Mouse (Mus musculus): ENCODE data around the gene Gm45021. TPM values are rescaled to one million over a fixed set of nuclear protein-coding genes. Genes with fewer than 3 reads are reported as not detected.

The Gm45021 gene
- polyA plus RNA-seq, 1 experiment from 2014 or later = not detected

- no peaks in the 10 kb centered on the region for H3K9me3 ChIP-seq (ENCODE audit: control insufficient read depth, low read length)
These were observed 21.1 kb upstream of the Gm45021 start for GRCm38 (mm10) chr6:48568036-48568984.

GRCm38 (mm10) chr6:48569065-48569807 is 20.2 kb upstream of the Gm45021 start:
- no peak for DNase-seq (ENCODE audit: low spot score)
- H3K27ac ChIP-seq (ENCODE audit: low read depth, low read length) = no peak overlapping the region
- WGBS = 89% methylated on average over 8 of the region's 8 CpGs
- H3K9ac ChIP-seq (ENCODE audit: low read length) = no peak overlapping the region
- no peak overlapping the region for H3K4me2 ChIP-seq (ENCODE audit: low read depth, low read length, severe bottlenecking)
- no peaks in the 10 kb centered on the region for H3K27me3 ChIP-seq (ENCODE audit: control insufficient read depth, insufficient read depth, low read length)
- no peak overlapping the region for H3K4me3 ChIP-seq (ENCODE audit: low read depth, low read length)
- no peaks in the 10 kb centered on the region; the same call in 1 of the 2 replicates for H3K36me3 ChIP-seq (ENCODE audit: control insufficient read depth, insufficient read depth, low read length)
- H3K9me3 ChIP-seq (ENCODE audit: control insufficient read depth, low read length) = no peaks in the 10 kb centered on the region
- ATAC-seq (replicated peaks; ENCODE audit: low FRiP score) = no peak
- H3K4me1 ChIP-seq (replicated peaks; ENCODE audit: control insufficient read depth, insufficient read depth, low read length) = no peaks in the 10 kb centered on the region

More at GRCm38 (mm10) chr6:48568036-48568984, 21.1 kb upstream of the Gm45021 start:
- Histone ChIP-seq H3K4me1 (replicated peaks; ENCODE audit: control insufficient read depth, insufficient read depth, low read length) (no peaks in the 10 kb centered on the region), H3K4me2 (ENCODE audit: low read depth, low read length, severe bottlenecking) (no peak overlapping the region), H3K36me3 (ENCODE audit: control insufficient read depth, insufficient read depth, low read length) (no peaks in the 10 kb centered on the region; the same call in 1 of the 2 replicates), H3K27ac (ENCODE audit: low read depth, low read length) (no peak overlapping the region), H3K27me3 (ENCODE audit: control insufficient read depth, insufficient read depth, low read length) (no peaks in the 10 kb centered on the region), H3K4me3 (ENCODE audit: low read depth, low read length) (no peak overlapping the region), H3K9ac (ENCODE audit: low read length) (no peak overlapping the region)
- ATAC-seq (replicated peaks; ENCODE audit: low FRiP score) = no peak
- WGBS = 93% methylated on average over 21 of the region's 21 CpGs
- DNase-seq (ENCODE audit: low spot score) = no peak

GRCm38 (mm10) chr6:48572014-48572413 is 17.4 kb upstream of the Gm45021 start:
- Histone ChIP-seq H3K4me1 (replicated peaks; ENCODE audit: control insufficient read depth, insufficient read depth, low read length) (no peaks in the 10 kb centered on the region), H3K36me3 (ENCODE audit: control insufficient read depth, insufficient read depth, low read length) (no peaks in the 10 kb centered on the region), H3K27ac (ENCODE audit: low read depth, low read length) (no peak overlapping the region), H3K27me3 (ENCODE audit: control insufficient read depth, insufficient read depth, low read length) (no peaks in the 10 kb centered on the region), H3K4me2 (ENCODE audit: low read depth, low read length, severe bottlenecking) (no peak overlapping the region), H3K9me3 (ENCODE audit: control insufficient read depth, low read length) (no peaks in the 10 kb centered on the region), H3K9ac (ENCODE audit: low read length) (no peak overlapping the region), H3K4me3 (ENCODE audit: low read depth, low read length) (no peak overlapping the region)
- DNase-seq (ENCODE audit: low spot score) = no peak
- ATAC-seq (replicated peaks; ENCODE audit: low FRiP score) = no peak
- 91% methylated on average over 5 of the region's 5 CpGs for WGBS

- no peak within 1 kb of the TSS; the same call in 1 of the 2 replicates for H3K9ac ChIP-seq (ENCODE audit: low read length)
- H3K4me3 ChIP-seq (ENCODE audit: low read depth, low read length) = no peak within 1 kb of the TSS
- no peak within 1 kb of the TSS for H3K4me2 ChIP-seq (ENCODE audit: low read depth, low read length, severe bottlenecking)
- DNase-seq (ENCODE audit: low spot score) = no peak
- no peaks in the 10 kb centered on the region for H3K4me1 ChIP-seq (replicated peaks; ENCODE audit: control insufficient read depth, insufficient read depth, low read length)
- H3K27ac ChIP-seq (ENCODE audit: low read depth, low read length) = no peak within 1 kb of the TSS
- no peaks in the 10 kb centered on the region for H3K27me3 ChIP-seq (ENCODE audit: control insufficient read depth, insufficient read depth, low read length)
- H3K9me3 ChIP-seq (ENCODE audit: control insufficient read depth, low read length) = no peaks in the 10 kb centered on the region
- 38% methylated on average over 6 of the region's 6 CpGs for WGBS
- no peak for ATAC-seq (replicated peaks; ENCODE audit: low FRiP score)
- H3K36me3 ChIP-seq (ENCODE audit: control insufficient read depth, insufficient read depth, low read length) = no peaks in the 10 kb centered on the region
These were observed 16.8 kb upstream of the Gm45021 start, which contains the start of gene Rarres2 for GRCm38 (mm10) chr6:48572572-48573061. Gene Rarres2 (minus strand): TSS chr6:48572789.

GRCm38 (mm10) chr6:48573280-48573679 is 16.1 kb upstream of the Gm45021 start:
- Histone ChIP-seq H3K36me3 (ENCODE audit: control insufficient read depth, insufficient read depth, low read length) (no peaks in the 10 kb centered on the region), H3K4me1 (replicated peaks; ENCODE audit: control insufficient read depth, insufficient read depth, low read length) (no peaks in the 10 kb centered on the region), H3K4me3 (ENCODE audit: low read depth, low read length) (no peak overlapping the region), H3K4me2 (ENCODE audit: low read depth, low read length, severe bottlenecking) (no peak overlapping the region), H3K9me3 (ENCODE audit: control insufficient read depth, low read length) (no peaks in the 10 kb centered on the region), H3K9ac (ENCODE audit: low read length) (no peak overlapping the region), H3K27ac (ENCODE audit: low read depth, low read length) (no peak overlapping the region), H3K27me3 (ENCODE audit: control insufficient read depth, insufficient read depth, low read length) (no peaks in the 10 kb centered on the region)
- ATAC-seq (replicated peaks; ENCODE audit: low FRiP score) (no peak), DNase-seq (ENCODE audit: low spot score) (no peak)
- WGBS = 77% methylated on average over 10 of the region's 10 CpGs

GRCm38 (mm10) chr6:48573981-48574380 is 15.4 kb upstream of the Gm45021 start:
- Histone ChIP-seq H3K27me3 (ENCODE audit: control insufficient read depth, insufficient read depth, low read length) (no peaks in the 10 kb centered on the region), H3K9ac (ENCODE audit: low read length) (no peak overlapping the region), H3K4me3 (ENCODE audit: low read depth, low read length) (no peak overlapping the region), H3K4me1 (replicated peaks; ENCODE audit: control insufficient read depth, insufficient read depth, low read length) (no peaks in the 10 kb centered on the region), H3K27ac (ENCODE audit: low read depth, low read length) (no peak overlapping the region), H3K36me3 (ENCODE audit: control insufficient read depth, insufficient read depth, low read length) (no peaks in the 10 kb centered on the region), H3K4me2 (ENCODE audit: low read depth, low read length, severe bottlenecking) (no peak overlapping the region), H3K9me3 (ENCODE audit: control insufficient read depth, low read length) (no peaks in the 10 kb centered on the region)
- no peak for DNase-seq (ENCODE audit: low spot score)
- WGBS = 80% methylated on average over 3 of the region's 3 CpGs
- ATAC-seq (replicated peaks; ENCODE audit: low FRiP score) = no peak

- no peaks in the 10 kb centered on the region for H3K4me1 ChIP-seq (replicated peaks; ENCODE audit: control insufficient read depth, insufficient read depth, low read length)
- H3K4me3 ChIP-seq (ENCODE audit: low read depth, low read length) = no peak overlapping the region
- H3K27ac ChIP-seq (ENCODE audit: low read depth, low read length) = no peak overlapping the region
- no peaks in the 10 kb centered on the region for H3K36me3 ChIP-seq (ENCODE audit: control insufficient read depth, insufficient read depth, low read length)
- ATAC-seq (replicated peaks; ENCODE audit: low FRiP score) (no peak), DNase-seq (ENCODE audit: low spot score) (no peak)
- no peak overlapping the region for H3K4me2 ChIP-seq (ENCODE audit: low read depth, low read length, severe bottlenecking)
- whole genome bisulfite sequencing = 74% methylated on average over 5 of the region's 5 CpGs
- no peaks in the 10 kb centered on the region for H3K9me3 ChIP-seq (ENCODE audit: control insufficient read depth, low read length)
- H3K9ac ChIP-seq (ENCODE audit: low read length) = no peak overlapping the region
- no peaks in the 10 kb centered on the region for H3K27me3 ChIP-seq (ENCODE audit: control insufficient read depth, insufficient read depth, low read length)
These were observed 10.7 kb upstream of the Gm45021 start for GRCm38 (mm10) chr6:48578736-48579135.

- Histone ChIP-seq H3K36me3 (ENCODE audit: control insufficient read depth, insufficient read depth, low read length) (no peaks in the 10 kb centered on the region), H3K4me2 (ENCODE audit: low read depth, low read length, severe bottlenecking) (no peak overlapping the region), H3K4me3 (ENCODE audit: low read depth, low read length) (no peak overlapping the region), H3K27me3 (ENCODE audit: control insufficient read depth, insufficient read depth, low read length) (no peaks in the 10 kb centered on the region), H3K4me1 (replicated peaks; ENCODE audit: control insufficient read depth, insufficient read depth, low read length) (no peaks in the 10 kb centered on the region), H3K9ac (ENCODE audit: low read length) (no peak overlapping the region), H3K27ac (ENCODE audit: low read depth, low read length) (no peak overlapping the region), H3K9me3 (ENCODE audit: control insufficient read depth, low read length) (no peaks in the 10 kb centered on the region)
- no peak for ATAC-seq (replicated peaks; ENCODE audit: low FRiP score)
- WGBS = 52% methylated on average over 5 of the region's 5 CpGs
- no peak for DNase-seq (ENCODE audit: low spot score)
These were observed 10.2 kb upstream of the Gm45021 start for GRCm38 (mm10) chr6:48579215-48579648.

Data from forebrain, embryonic 11.5 days (tissue).